In genomic region chr5:131644331-131644730, GRCm38 (mm10) we compare ENCODE assay signal across 15 mouse cellular contexts.
DNase-seq lines count a peak whose midpoint lies in the region; ATAC-seq and TF ChIP-seq lines count a peak whose summit lies in the region.
"Had no signal": no experiment of that assay in that cellular context is flagged by ENCODE, and none has a peak within 500 bp of the region (broad histone marks: within the 10 kb centered on the region; RNA-seq: fewer than 3 reads in every experiment).

No protein-coding gene starts in this region.

- peak; percentile 35 for DNase-seq in kidney, adult 18-20 months
- DNase-seq in kidney, postnatal 4 days, result no peak
- DNase-seq in brain, embryonic 14.5 days (ENCODE audit: low read depth), result peak; percentile 21
- DNase-seq in kidney, adult 8-10 months, result peak; percentile 55 to 73
- peak; percentile 51 for DNase-seq in kidney, postnatal 14 days
- DNase-seq in cerebellum, postnatal 14 days, result no peak
- DNase-seq: adrenal gland, adult 8-10 months; adrenal gland, postnatal 36 days; cerebellum, adult 11 months; cerebellum, adult 8-10 months; gastrocnemius, postnatal 14 days; heart, adult 2 months; heart, postnatal 14 days had no signal

- TF ChIP-seq CTCF in brain, embryonic 14.5 days (IDR thresholded peaks at IDR 0.05; ENCODE audit: borderline replicate concordance, extremely low read depth, insufficient read depth, insufficient read length), result no peak

- TF ChIP-seq POLR2A in brain, embryonic 14.5 days (IDR thresholded peaks at IDR 0.05; ENCODE audit: borderline replicate concordance, extremely low read depth, insufficient read depth, insufficient read length, poor library complexity, severe bottlenecking), result no peak

- ATAC-seq in activated CD4-positive, CD25-positive, alpha-beta regulatory T cell, adult 4 months, result no peak
- ATAC-seq: forebrain, embryonic 16.5 days had no signal

Comparison
In these comparisons a context has a peak if more than half of its experiments do, and no peak if none do; other contexts are left out.
1. DNase-seq: peak in kidney, adult 18-20 months (single experiment), brain, embryonic 14.5 days (single experiment), kidney, adult 8-10 months (2 of 2) and kidney, postnatal 14 days (single experiment); none in kidney, postnatal 4 days (0 of 2) and cerebellum, postnatal 14 days (0 of 2).